Mouse (Mus musculus) skeletal muscle tissue, adult 2 months (tissue): ENCODE data around the gene Mettl4.
"Not testable (repeated sequence)": the region's sequence is repeated elsewhere in the genome, so short reads cannot be mapped to it uniquely, and the experiment has no call there.

ENCODE experiments used
- DNase-seq: peaks from one replicate; pipeline ENCODE4 v3.0.0-alpha.2; 2012; ENCODE audit warnings: low read depth, low spot score

Gene Mettl4

GRCm38 (mm10) chr17:94749466-94750135 lies at the start of gene Mettl4:
Mettl4 (minus strand) TSS chr17:94750019.
- peak; percentile 90 for DNase-seq

DNA sequence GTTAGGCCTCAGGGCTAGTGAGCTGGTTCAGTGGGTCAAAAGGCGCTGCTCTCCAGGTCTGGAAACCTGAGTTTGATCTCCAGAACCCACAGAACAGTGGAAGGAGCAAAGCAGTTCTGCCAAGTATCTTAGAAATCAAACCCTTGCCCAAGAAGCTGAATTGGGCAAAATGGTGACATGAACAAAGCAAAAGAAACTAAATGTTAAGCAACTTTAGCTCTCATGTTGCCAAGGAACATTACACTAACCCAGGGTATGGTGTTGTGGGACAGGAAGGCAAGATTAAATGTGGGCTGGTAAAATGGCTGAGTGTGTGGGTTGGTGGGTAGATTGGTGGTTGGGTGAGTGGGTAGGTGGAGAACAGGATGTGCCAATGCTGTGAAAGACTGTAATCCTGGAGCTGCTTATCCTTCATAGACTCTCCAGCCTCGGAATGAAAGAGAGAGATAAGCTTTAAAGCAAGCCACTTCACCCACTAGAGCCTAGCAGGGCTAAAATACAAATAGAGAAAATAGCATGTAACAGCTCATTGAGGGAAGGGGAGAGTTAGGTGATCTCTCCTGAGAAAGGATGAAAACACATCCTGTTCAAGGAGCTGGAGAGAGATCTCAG lies 29.2 kb upstream of the Mettl4 start:
- DNase-seq: no peak

- DNase-seq: no peak
Observed at GRCm38 (mm10) chr17:94768491-94768890, 18.7 kb upstream of the Mettl4 start.

- no peak for DNase-seq
Observed at GRCm38 (mm10) chr17:94764711-94765110, 14.9 kb upstream of the Mettl4 start.

DNA sequence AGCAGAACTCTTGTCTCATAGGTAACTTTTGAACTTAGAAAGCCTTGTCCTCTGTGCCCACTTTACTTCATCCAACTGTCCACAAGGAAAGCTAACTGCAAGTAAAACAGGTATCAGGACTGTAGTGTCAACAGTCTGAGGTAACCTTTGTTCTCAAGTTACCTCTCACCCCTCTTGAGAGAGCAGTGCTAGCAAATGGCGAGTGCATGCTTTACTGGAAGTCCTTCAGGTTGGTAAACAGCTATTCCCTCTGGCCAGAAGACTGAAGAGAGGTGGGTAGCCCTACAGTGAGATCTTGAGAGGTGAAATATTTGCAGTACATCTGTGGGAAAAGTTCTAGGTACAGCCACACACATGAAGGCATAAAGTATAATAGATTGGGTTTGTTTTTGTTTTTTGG lies 14.2 kb upstream of the Mettl4 start:
- DNase-seq: no peak

GRCm38 (mm10) chr17:94762405-94762804 lies 12.6 kb upstream of the Mettl4 start:
- DNase-seq: no peak

- no peak for DNase-seq
Observed at GRCm38 (mm10) chr17:94750136-94750729, 414 bp upstream of the Mettl4 start.

- DNase-seq: no peak
Observed at GRCm38 (mm10) chr17:94738173-94738572, 11.6 kb downstream of the Mettl4 start.

- no peak for DNase-seq
Observed at GRCm38 (mm10) chr17:94735885-94736284, 13.9 kb downstream of the Mettl4 start.

DNA sequence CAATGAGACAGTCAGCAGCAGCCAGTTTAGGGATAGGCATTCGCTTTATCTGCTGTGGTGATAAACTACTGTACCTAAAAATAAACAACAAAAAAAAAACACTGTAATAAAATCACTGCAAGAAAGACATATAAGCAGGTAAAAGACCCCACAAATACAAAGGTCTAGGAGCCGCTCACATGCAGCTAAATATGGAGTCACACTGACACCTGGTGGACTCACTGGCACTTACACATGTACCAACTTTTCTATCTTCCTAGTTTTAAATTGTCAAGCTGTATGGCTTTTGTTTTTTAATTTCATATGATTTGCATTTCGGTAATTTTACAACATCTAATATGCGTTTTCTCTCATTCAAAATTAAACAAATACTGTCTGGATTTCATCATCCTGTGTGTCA lies 14.4 kb downstream of the Mettl4 start:
- DNase-seq: no peak

GRCm38 (mm10) chr17:94730416-94730815 lies 19.4 kb downstream of the Mettl4 start:
- not testable (repeated sequence) for DNase-seq

- DNase-seq: no peak
Observed at GRCm38 (mm10) chr17:94726750-94727149, 23.1 kb downstream of the Mettl4 start.

- no peak for DNase-seq
Observed at GRCm38 (mm10) chr17:94673515-94674317, 76.1 kb downstream of the Mettl4 start.
